10 mouse cellular contexts compared by ENCODE assay signal in the genomic region with DNA sequence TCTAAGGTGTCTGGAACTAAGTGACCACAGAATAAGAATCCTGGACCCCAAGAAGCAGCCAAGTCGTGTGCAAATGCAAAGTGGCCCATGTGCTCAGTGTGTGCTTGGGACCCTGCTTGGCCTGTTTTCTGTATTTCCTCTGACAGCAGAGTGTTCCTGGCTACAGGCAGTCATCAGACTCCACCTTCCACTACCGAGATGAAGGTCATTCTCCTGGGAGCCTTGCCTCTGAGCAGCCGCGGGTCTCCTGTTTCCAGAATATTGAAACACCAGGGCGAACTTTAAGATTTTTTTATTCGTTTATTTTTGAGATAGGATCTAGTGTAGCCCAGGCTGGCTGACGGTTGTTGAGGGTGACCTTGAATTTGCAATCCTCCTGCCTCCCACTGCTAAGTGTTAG. TPM values are rescaled to one million over a fixed set of nuclear protein-coding genes. Genes with fewer than 3 reads are reported as not detected.
DNase-seq lines count a peak whose midpoint lies in the region; ATAC-seq lines count a peak whose summit lies in the region.
"Had no signal": no experiment of that assay in that cellular context is flagged by ENCODE, and none has a peak within 500 bp of the region (broad histone marks: within the 10 kb centered on the region; RNA-seq: fewer than 3 reads in every experiment).

No protein-coding gene starts in this region.

- no peak for ATAC-seq in hindbrain, embryonic 12.5 days (ENCODE audit: low FRiP score)
- no peak for ATAC-seq in embryonic facial prominence, embryonic 15.5 days (ENCODE audit: insufficient number of reproducible peaks, low FRiP score, low TSS enrichment, low read depth)
- no peak for ATAC-seq in limb, embryonic 15.5 days (ENCODE audit: insufficient number of reproducible peaks, low FRiP score, low TSS enrichment, low read depth)
- no peak for ATAC-seq in frontal cortex, adult (ENCODE audit: low TSS enrichment)

- no peak overlapping the region for H3K4me2 ChIP-seq in hindbrain, embryonic 12.5 days (replicated peaks)
- no peak overlapping the region for H3K4me2 ChIP-seq in embryonic facial prominence, embryonic 15.5 days (replicated peaks)
- H3K4me2 ChIP-seq in limb, embryonic 15.5 days, result no peak overlapping the region
- H3K4me2 ChIP-seq: neural tube, embryonic 12.5 days had no signal

- no peak overlapping the region for H3K9ac ChIP-seq in hindbrain, embryonic 12.5 days
- no peak overlapping the region for H3K9ac ChIP-seq in embryonic facial prominence, embryonic 15.5 days
- H3K9ac ChIP-seq in limb, embryonic 15.5 days, result no peak overlapping the region
- H3K9ac ChIP-seq: neural tube, embryonic 12.5 days had no signal

- H3K36me3 ChIP-seq in hindbrain, embryonic 10.5 days, result no peaks in the 10 kb centered on the region
- no peaks in the 10 kb centered on the region for H3K36me3 ChIP-seq in hindbrain, embryonic 12.5 days
- H3K36me3 ChIP-seq in embryonic facial prominence, embryonic 15.5 days, result no peaks in the 10 kb centered on the region
- no peaks in the 10 kb centered on the region for H3K36me3 ChIP-seq in limb, embryonic 15.5 days
- H3K36me3 ChIP-seq: neural tube, embryonic 12.5 days had no signal

- no peaks in the 10 kb centered on the region for H3K9me3 ChIP-seq in hindbrain, embryonic 10.5 days
- H3K9me3 ChIP-seq in hindbrain, embryonic 12.5 days (replicated peaks), result no peaks in the 10 kb centered on the region
- no peaks in the 10 kb centered on the region for H3K9me3 ChIP-seq in embryonic facial prominence, embryonic 15.5 days (replicated peaks)
- H3K9me3 ChIP-seq in limb, embryonic 15.5 days, result no peaks in the 10 kb centered on the region
- H3K9me3 ChIP-seq: neural tube, embryonic 12.5 days had no signal

- peak; percentile 63 for DNase-seq in adrenal gland, adult 2 months
- DNase-seq in adrenal gland, adult 8-10 months, result no peak
- no peak for DNase-seq in hindbrain, embryonic 10.5 days (ENCODE audit: low spot score)
- no peak for DNase-seq in ovary, postnatal 10 days (ENCODE audit: low spot score)
- DNase-seq: spleen, adult 18-20 months had no signal

- 81% methylated on average over 7 of the region's 7 CpGs for WGBS in hindbrain, embryonic 10.5 days
- 75% methylated on average over 7 of the region's 7 CpGs for WGBS in hindbrain, embryonic 12.5 days
- WGBS in embryonic facial prominence, embryonic 15.5 days, result 62% methylated on average over 7 of the region's 7 CpGs
- 66% methylated on average over 7 of the region's 7 CpGs for WGBS in limb, embryonic 15.5 days

- H3K4me1 ChIP-seq in hindbrain, embryonic 10.5 days (replicated peaks), result peaks cover 76% of the 10 kb centered on the region
- peaks cover 48% of the 10 kb centered on the region for H3K4me1 ChIP-seq in hindbrain, embryonic 12.5 days
- H3K4me1 ChIP-seq in embryonic facial prominence, embryonic 15.5 days, result peaks cover 75% of the 10 kb centered on the region
- H3K4me1 ChIP-seq in limb, embryonic 15.5 days, result peaks cover 88% of the 10 kb centered on the region

- 0 out of 2 replicates have a peak, but pooled peaks cover 3% of the 10 kb centered on the region for H3K27me3 ChIP-seq in hindbrain, embryonic 10.5 days (ENCODE audit: insufficient read depth, poor library complexity, severe bottlenecking)
- H3K27me3 ChIP-seq in hindbrain, embryonic 12.5 days, result no peaks in the 10 kb centered on the region
- no peaks in the 10 kb centered on the region for H3K27me3 ChIP-seq in embryonic facial prominence, embryonic 15.5 days
- no peaks in the 10 kb centered on the region for H3K27me3 ChIP-seq in limb, embryonic 15.5 days
- H3K27me3 ChIP-seq: neural tube, embryonic 12.5 days had no signal

- H3K4me3 ChIP-seq in hindbrain, embryonic 10.5 days, result no peak overlapping the region
- H3K4me3 ChIP-seq in hindbrain, embryonic 12.5 days, result no peak overlapping the region
- no peak overlapping the region for H3K4me3 ChIP-seq in embryonic facial prominence, embryonic 15.5 days (replicated peaks)
- no peak overlapping the region for H3K4me3 ChIP-seq in limb, embryonic 15.5 days
- H3K4me3 ChIP-seq: neural tube, embryonic 12.5 days had no signal

- peak overlapping the region; percentile 25; the same call in 1 of the 2 replicates for H3K27ac ChIP-seq in hindbrain, embryonic 10.5 days
- no peak overlapping the region for H3K27ac ChIP-seq in hindbrain, embryonic 12.5 days
- peak overlapping the region; percentile 86 for H3K27ac ChIP-seq in embryonic facial prominence, embryonic 15.5 days (replicated peaks)
- peak overlapping the region; percentile 85 for H3K27ac ChIP-seq in limb, embryonic 15.5 days
- H3K27ac ChIP-seq: neural tube, embryonic 12.5 days had no signal

RNA-seq across cellular contexts. Expression of gene Morn1, which starts 44.2 kb away (rescaled TPM):
- 1 to 10 TPM; 5.5 to 5.9 TPM for total RNA-seq in adrenal gland, adult 2 months (2021)
- polyA plus RNA-seq in adrenal gland, adult 2 months (2012; rRNA removed), result 14.2 and 18.8 TPM in 2 replicates
- 10 to 100 TPM in 2 of 4 experiments, 1 to 10 TPM in 2; 7.9 to 17.0 (median 12.8) TPM for total RNA-seq in adrenal gland, adult 8-10 months (2022)
- 4.4 and 6.0 TPM in 2 replicates for polyA plus RNA-seq in hindbrain, embryonic 10.5 days (2016; fragmentation: Nextera tagmentation; extraction: Ambion mirVana)
- 7.7 and 8.0 TPM in 2 replicates for polyA plus RNA-seq in hindbrain, embryonic 12.5 days (2016; fragmentation: Nextera tagmentation; extraction: Ambion mirVana)
- polyA plus RNA-seq in embryonic facial prominence, embryonic 15.5 days (2015; fragmentation: Nextera tagmentation; extraction: Ambion mirVana), result 7.7 and 8.7 TPM in 2 replicates
- polyA plus RNA-seq in limb, embryonic 15.5 days (2015; fragmentation: Nextera tagmentation; extraction: Ambion mirVana), result 5.0 and 6.2 TPM in 2 replicates

RNA-seq across cellular contexts. Expression of gene Rer1, which starts 44.4 kb away (rescaled TPM):
- total RNA-seq in adrenal gland, adult 2 months (2021), result 100 to 1,000 TPM; 114 to 115 TPM
- polyA plus RNA-seq in adrenal gland, adult 2 months (2012; rRNA removed), result 49.1 and 58.4 TPM in 2 replicates
- total RNA-seq in adrenal gland, adult 8-10 months (2022), result 100 to 1,000 TPM in 2 of 4 experiments, 10 to 100 TPM in 2; 96.8 to 116 (median 106) TPM
- 138 and 144 TPM in 2 replicates for polyA plus RNA-seq in hindbrain, embryonic 10.5 days (2016; fragmentation: Nextera tagmentation; extraction: Ambion mirVana)
- 130 and 137 TPM in 2 replicates for polyA plus RNA-seq in hindbrain, embryonic 12.5 days (2016; fragmentation: Nextera tagmentation; extraction: Ambion mirVana)
- polyA plus RNA-seq in embryonic facial prominence, embryonic 15.5 days (2015; fragmentation: Nextera tagmentation; extraction: Ambion mirVana), result 157 and 164 TPM in 2 replicates
- 170 and 176 TPM in 2 replicates for polyA plus RNA-seq in limb, embryonic 15.5 days (2015; fragmentation: Nextera tagmentation; extraction: Ambion mirVana)
